Mouse (Mus musculus): ENCODE data around the gene Samm50. TPM values are rescaled to one million over a fixed set of nuclear protein-coding genes. Genes with fewer than 3 reads are reported as not detected.

Gene Samm50
- total and polyA plus RNA-seq, 3 experiments: 55.3 to 132 (median 79.3) TPM

DNA sequence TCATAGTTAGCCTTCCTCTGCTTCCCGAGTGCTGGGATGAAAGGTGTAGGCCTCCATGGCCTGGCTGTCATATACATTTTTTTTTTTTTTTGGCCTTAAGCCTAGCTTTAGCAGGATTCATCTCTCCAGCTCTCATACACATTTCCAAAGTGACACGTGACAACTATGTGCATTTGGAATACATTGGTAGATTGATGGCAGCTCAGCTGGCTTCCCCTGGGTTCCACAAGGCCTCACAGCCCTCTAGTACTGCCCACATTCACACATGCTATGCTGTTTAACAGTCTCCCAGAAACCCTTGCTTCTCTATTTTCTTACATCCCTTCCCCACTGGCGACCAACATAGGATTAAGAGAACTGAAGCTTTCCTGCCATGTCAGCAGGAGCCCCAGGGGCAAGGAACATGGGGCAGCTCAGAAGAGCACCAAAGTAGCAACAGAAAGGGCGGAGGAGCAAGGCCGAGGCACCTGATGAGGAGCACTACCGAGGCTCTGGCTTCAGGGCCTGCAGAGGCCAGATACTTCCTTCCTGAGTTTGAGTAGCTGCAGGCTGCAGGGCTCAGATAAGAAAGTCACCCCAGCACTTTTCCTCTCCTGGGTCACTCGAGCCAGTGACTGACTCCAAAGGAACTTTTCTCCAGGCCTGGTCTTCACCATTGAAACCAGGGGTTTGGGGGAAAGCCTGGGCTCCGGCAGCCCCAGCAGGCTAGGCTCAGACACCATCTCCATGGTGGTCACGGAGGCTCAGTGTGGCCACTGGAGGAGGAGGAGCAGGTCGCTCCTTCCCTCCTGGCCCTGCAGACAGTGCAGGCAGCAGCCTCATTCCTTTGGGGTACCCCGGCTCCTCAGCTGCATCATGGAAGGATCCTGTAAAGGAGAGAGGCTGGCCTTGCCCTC is 17.7 kb downstream of the Samm50 start:
- no peaks in the 10 kb centered on the region for H3K79me2 ChIP-seq (replicated peaks; ENCODE audit: control insufficient read depth, extremely low read depth, insufficient read depth, poor library complexity, severe bottlenecking)
- in situ Hi-C loops (cut with MboI; ENCODE audit: low pct_ligation_motif_present, low pct_unique_long_range_greater_than_20kb, low sequenced_read_pairs): no loop called here
- H3K4me3 ChIP-seq (replicated peaks in 1 of 3; ENCODE audit: low read depth in 2 of 3, low read length in 2 of 3, poor library complexity in 1 of 3): no peak overlapping the region
- H3K9me3 ChIP-seq (replicated peaks; ENCODE audit: low read length): no peaks in the 10 kb centered on the region
- no peak overlapping the region for H3K9ac ChIP-seq (ENCODE audit: insufficient read depth, low read depth)
- no peak overlapping the region for H3K4me2 ChIP-seq (ENCODE audit: insufficient read depth, low read depth, poor library complexity, severe bottlenecking)
- no peak for DNase-seq (ENCODE audit: extremely low read depth)
- H3K27ac ChIP-seq (ENCODE audit: insufficient read depth, low read depth): no peak overlapping the region
- H3K36me3 ChIP-seq (replicated peaks in 1 of 2; ENCODE audit: control insufficient read depth in 1 of 2, insufficient read depth in 1 of 2, low read length in 1 of 2): peaks cover 64 to 86% of the 10 kb centered on the region in 2 experiments
- TF ChIP-seq JUN (IDR thresholded peaks at IDR 0.05; ENCODE audit: insufficient read depth, low read depth, low read length) (no peak), CHD2 (IDR thresholded peaks at IDR 0.05; ENCODE audit: low read length) (no peak), CTCF (conservative IDR thresholded peaks at IDR 0.05 in 1 of 2, IDR thresholded peaks at IDR 0.05 in 1 of 2; ENCODE audit: low read depth in 2 of 2, low read length in 2 of 2) (no peak), POLR2A (IDR thresholded peaks at IDR 0.05; ENCODE audit: low read depth, low read length) (no peak), MXI1 (IDR thresholded peaks at IDR 0.05; ENCODE audit: low read depth, low read length) (no peak), MAZ (IDR thresholded peaks at IDR 0.05; ENCODE audit: low read depth, low read length) (no peak), IRF4 (IDR thresholded peaks at IDR 0.05; ENCODE audit: low read depth, low read length) (no peak), EP300 (IDR thresholded peaks at IDR 0.05; ENCODE audit: low read length) (no peak), UBTF (IDR thresholded peaks at IDR 0.05; ENCODE audit: low read depth, low read length) (no peak), MAX (IDR thresholded peaks at IDR 0.05; ENCODE audit: low read length) (no peak), CHD1 (IDR thresholded peaks at IDR 0.05; ENCODE audit: low read depth, low read length) (no peak), TBP (conservative IDR thresholded peaks at IDR 0.05; ENCODE audit: low read depth, low read length) (no peak), MEF2A (IDR thresholded peaks at IDR 0.05; ENCODE audit: borderline replicate concordance, low read depth, low read length) (no peak), MYC (IDR thresholded peaks at IDR 0.05; ENCODE audit: low read depth, low read length) (no peak), RCOR1 (conservative IDR thresholded peaks at IDR 0.05; ENCODE audit: low read depth, low read length) (no peak)
- dilution Hi-C loops (cut with MboI; ENCODE audit: extremely low pct_ligation_motif_present, extremely low pct_unique_long_range_greater_than_20kb, low sequenced_read_pairs): no loop called here
- H3K27me3 ChIP-seq (replicated peaks): no peaks in the 10 kb centered on the region
- H3K4me1 ChIP-seq (ENCODE audit: control insufficient read depth in 1 of 2, insufficient read depth in 2 of 2): peaks cover 18 to 32% of the 10 kb centered on the region in 2 experiments

DNA sequence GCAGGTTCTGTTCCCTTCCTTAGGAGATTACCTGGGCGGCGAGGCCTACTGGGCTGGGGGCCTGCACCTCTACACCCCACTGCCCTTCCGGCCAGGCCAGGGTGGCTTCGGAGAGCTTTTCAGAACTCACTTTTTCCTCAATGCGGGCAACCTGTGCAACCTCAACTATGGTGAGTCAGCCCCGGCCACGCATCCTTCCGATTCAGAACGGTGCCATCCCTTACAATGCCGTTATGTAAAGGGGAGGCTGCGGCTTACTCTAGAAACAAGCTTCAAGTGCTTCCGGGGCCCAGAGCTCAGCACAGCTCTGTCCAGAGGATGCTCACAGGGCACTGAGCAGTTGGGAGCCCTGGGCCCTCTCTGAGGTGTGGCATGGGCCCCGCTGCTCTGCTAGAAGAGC is 18.4 kb downstream of the Samm50 start:
- TF ChIP-seq PAX5 (IDR thresholded peaks at IDR 0.05; ENCODE audit: low read length): no peak
- TF ChIP-seq CHD1 (IDR thresholded peaks at IDR 0.05; ENCODE audit: low read depth, low read length): no peak
- TF ChIP-seq MAFK (IDR thresholded peaks at IDR 0.05; ENCODE audit: insufficient replicate concordance, low read length): no peak
- no peak for TF ChIP-seq MAZ (IDR thresholded peaks at IDR 0.05; ENCODE audit: low read depth, low read length)
- TF ChIP-seq MAX (IDR thresholded peaks at IDR 0.05; ENCODE audit: low read length): no peak
- no peak for TF ChIP-seq ZNF384 (IDR thresholded peaks at IDR 0.05; ENCODE audit: low read depth, low read length)
- TF ChIP-seq SMC3 (IDR thresholded peaks at IDR 0.05; ENCODE audit: low read depth, low read length): no peak
- TF ChIP-seq POLR2AphosphoS2 (IDR thresholded peaks at IDR 0.05; ENCODE audit: low read depth, low read length): no peak
- no peak for TF ChIP-seq CTCF (conservative IDR thresholded peaks at IDR 0.05 in 1 of 2, IDR thresholded peaks at IDR 0.05 in 1 of 2; ENCODE audit: low read depth in 2 of 2, low read length in 2 of 2)
- TF ChIP-seq ELF1 (IDR thresholded peaks at IDR 0.05; ENCODE audit: low read depth, low read length): no peak
- TF ChIP-seq TBP (conservative IDR thresholded peaks at IDR 0.05; ENCODE audit: low read depth, low read length): no peak
- no peak for TF ChIP-seq MYC (IDR thresholded peaks at IDR 0.05; ENCODE audit: low read depth, low read length)
- no peak for TF ChIP-seq ETS1 (conservative IDR thresholded peaks at IDR 0.05; ENCODE audit: low read depth, low read length)
- no peak for TF ChIP-seq CHD2 (IDR thresholded peaks at IDR 0.05; ENCODE audit: low read length)
- no peak for TF ChIP-seq E2F4 (IDR thresholded peaks at IDR 0.05; ENCODE audit: insufficient replicate concordance, low read depth, low read length)
- no peak for TF ChIP-seq GABPA (IDR thresholded peaks at IDR 0.05; ENCODE audit: insufficient replicate concordance, low read depth, low read length)
- TF ChIP-seq NRF1 (IDR thresholded peaks at IDR 0.05; ENCODE audit: low read depth, low read length): no peak
- no peak for TF ChIP-seq IRF4 (IDR thresholded peaks at IDR 0.05; ENCODE audit: low read depth, low read length)
- TF ChIP-seq BHLHE40 (IDR thresholded peaks at IDR 0.05; ENCODE audit: low read depth, low read length): no peak
- H3K36me3 ChIP-seq (replicated peaks in 1 of 2; ENCODE audit: control insufficient read depth in 1 of 2, insufficient read depth in 1 of 2, low read length in 1 of 2): peaks cover 66 to 86% of the 10 kb centered on the region in 2 experiments
- H3K27ac ChIP-seq (ENCODE audit: insufficient read depth, low read depth): no peak overlapping the region
- no peaks in the 10 kb centered on the region for H3K27me3 ChIP-seq (replicated peaks)
- H3K79me2 ChIP-seq (replicated peaks; ENCODE audit: control insufficient read depth, extremely low read depth, insufficient read depth, poor library complexity, severe bottlenecking): no peaks in the 10 kb centered on the region
- DNase-seq (ENCODE audit: extremely low read depth): no peak
- dilution Hi-C loops (cut with MboI; ENCODE audit: extremely low pct_ligation_motif_present, extremely low pct_unique_long_range_greater_than_20kb, low sequenced_read_pairs) (no loop called here), in situ Hi-C loops (cut with MboI; ENCODE audit: low pct_ligation_motif_present, low pct_unique_long_range_greater_than_20kb, low sequenced_read_pairs) (no loop called here)
- H3K4me3 ChIP-seq (replicated peaks in 1 of 3; ENCODE audit: low read depth in 2 of 3, low read length in 2 of 3, poor library complexity in 1 of 3): no peak overlapping the region
- no peaks in the 10 kb centered on the region for H3K9me3 ChIP-seq (replicated peaks; ENCODE audit: low read length)
- H3K4me1 ChIP-seq (ENCODE audit: control insufficient read depth in 1 of 2, insufficient read depth in 2 of 2): peaks cover 18 to 32% of the 10 kb centered on the region in 2 experiments
- no peak overlapping the region for H3K4me2 ChIP-seq (ENCODE audit: insufficient read depth, low read depth, poor library complexity, severe bottlenecking)
- H3K9ac ChIP-seq (ENCODE audit: insufficient read depth, low read depth): no peak overlapping the region

Measured in CH12.LX (cell line).